Mouse (Mus musculus) lung, embryonic 15.5 days (tissue): ENCODE results near the gene Tdp2. TPM values are rescaled to one million over a fixed set of nuclear protein-coding genes. Genes with fewer than 3 reads are reported as not detected.

ENCODE experiments used
- ATAC-seq: fragments of 200-750 bp; cut with Nextera tagmentation; 2 replicates; pipeline ENCODE4 v1.8.0; 2017; ENCODE audit warnings: moderate number of reproducible peaks, borderline replicate concordance; ENCODE audit not compliant: low FRiP score, low TSS enrichment; ENCODE audit errors: extremely low read depth
- H3K27ac ChIP-seq: fragments of 300-500 bp; sonication (generic); 2 replicates; pipeline ENCODE4 v1.5.1; 2015; ENCODE audit warnings: moderate library complexity, mild to moderate bottlenecking, inconsistent platforms
- H3K27me3 ChIP-seq: fragments of 300-500 bp; sonication (generic); 2 replicates; pipeline ENCODE4 v1.6.1; 2015; ENCODE audit warnings: inconsistent platforms
- H3K36me3 ChIP-seq: fragments of 300-500 bp; sonication (generic); 2 replicates; pipeline ENCODE4 v1.6.1; 2015; ENCODE audit warnings: inconsistent platforms
- H3K4me1 ChIP-seq: fragments of 300-500 bp; sonication (generic); 2 replicates; pipeline ENCODE4 v1.6.1; 2015; ENCODE audit warnings: inconsistent platforms
- H3K4me2 ChIP-seq: fragments of 300-500 bp; sonication (generic); 2 replicates; pipeline ENCODE4 v1.6.1; 2015; ENCODE audit warnings: inconsistent platforms, mild to moderate bottlenecking, moderate library complexity
- H3K4me3 ChIP-seq: fragments of 300-500 bp; sonication (generic); 2 replicates; pipeline ENCODE4 v1.5.1; 2015; ENCODE audit warnings: mild to moderate bottlenecking, inconsistent platforms
- H3K9ac ChIP-seq: fragments of 300-500 bp; sonication (generic); 2 replicates; pipeline ENCODE4 v1.6.1; 2015; ENCODE audit warnings: inconsistent platforms
- H3K9me3 ChIP-seq: fragments of 300-500 bp; sonication (generic); 2 replicates; pipeline ENCODE4 v1.6.1; 2016; ENCODE audit warnings: inconsistent platforms
- WGBS: fragments of 180-500 bp; shearing (Covaris S2); methylation state at CpG from one replicate; pipeline ENCODE4 v1.1.7; 2015; 5-methylcytosine and 5-hydroxymethylcytosine counted together
- polyA plus RNA-seq: library from polyadenylated mRNA; unstranded; fragments of >200 nt; fragmentation: Nextera tagmentation; extraction: Ambion mirVana; gene quantifications from 2 replicates; pipeline ENCODE4 v1.2.1, GENCODE M21; 2015

Gene Tdp2
- polyA plus RNA-seq, 1 experiment from 2014 or later, result 57.6 TPM

DNA sequence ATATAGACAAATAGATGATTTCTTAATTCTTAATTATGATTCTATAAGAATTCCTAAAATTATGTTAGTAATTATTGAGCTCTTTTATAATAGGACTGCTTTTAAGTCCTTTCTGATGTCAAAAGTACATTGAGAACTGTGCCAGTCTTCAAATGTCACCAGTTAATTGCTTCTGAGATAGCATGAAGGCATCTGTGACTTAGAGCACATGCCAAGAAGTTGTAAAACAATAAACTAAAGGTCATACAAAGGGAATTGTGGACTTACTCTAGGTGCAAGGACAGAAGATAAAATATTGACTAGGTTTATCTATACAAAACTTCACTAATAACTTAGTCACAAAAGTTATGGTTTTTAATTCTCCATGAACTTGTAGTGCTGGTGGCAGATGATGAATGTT, 27.6 kb downstream of the Tdp2 start:
- ATAC-seq, result no peak

GRCm38 (mm10) chr13:24861084-24861483, 29.6 kb downstream of the Tdp2 start:
- Histone ChIP-seq H3K9me3 (no peaks in the 10 kb centered on the region), H3K4me3 (no peak overlapping the region), H3K4me1 (peaks cover 5% of the 10 kb centered on the region; the same call in 1 of the 2 replicates), H3K4me2 (no peak overlapping the region), H3K27me3 (no peaks in the 10 kb centered on the region), H3K27ac (no peak overlapping the region), H3K36me3 (no peaks in the 10 kb centered on the region), H3K9ac (no peak overlapping the region)
- 64% methylated on average over 12 of the region's 12 CpGs for WGBS
- no peak for ATAC-seq

More for the DNA sequence above, 27.6 kb downstream of the Tdp2 start:
- H3K9me3 ChIP-seq, result no peaks in the 10 kb centered on the region
- no peak overlapping the region for H3K4me3 ChIP-seq
- H3K27ac ChIP-seq, result no peak overlapping the region
- H3K4me2 ChIP-seq, result no peak overlapping the region
- H3K27me3 ChIP-seq, result no peaks in the 10 kb centered on the region
- H3K36me3 ChIP-seq, result no peaks in the 10 kb centered on the region
- peaks cover 5% of the 10 kb centered on the region; the same call in 1 of the 2 replicates for H3K4me1 ChIP-seq
- no peak overlapping the region for H3K9ac ChIP-seq

GRCm38 (mm10) chr13:24862021-24862420, 30.5 kb downstream of the Tdp2 start:
- Histone ChIP-seq H3K9me3 (no peaks in the 10 kb centered on the region), H3K4me2 (no peak overlapping the region)
- 35% methylated on average over 7 of the region's 7 CpGs for WGBS

GRCm38 (mm10) chr13:24862520-24862919, 31.0 kb downstream of the Tdp2 start:
- Histone ChIP-seq H3K9ac (no peak overlapping the region), H3K27me3 (no peaks in the 10 kb centered on the region), H3K36me3 (no peaks in the 10 kb centered on the region), H3K4me1 (peaks cover 9% of the 10 kb centered on the region; the same call in 1 of the 2 replicates), H3K27ac (no peak overlapping the region), H3K4me3 (no peak overlapping the region), H3K4me2 (no peak overlapping the region), H3K9me3 (no peaks in the 10 kb centered on the region)
- WGBS, result 55% methylated on average over 7 of the region's 7 CpGs
- no peak for ATAC-seq

More at GRCm38 (mm10) chr13:24862021-24862420, 30.5 kb downstream of the Tdp2 start:
- Histone ChIP-seq H3K27ac (no peak overlapping the region), H3K4me3 (no peak overlapping the region), H3K9ac (no peak overlapping the region), H3K27me3 (no peaks in the 10 kb centered on the region), H3K36me3 (no peaks in the 10 kb centered on the region), H3K4me1 (peaks cover 9% of the 10 kb centered on the region; the same call in 1 of the 2 replicates)
- ATAC-seq, result no peak

GRCm38 (mm10) chr13:24866430-24867402, 35.2 kb downstream of the Tdp2 start:
- Histone ChIP-seq H3K27me3 (no peaks in the 10 kb centered on the region), H3K4me1 (peaks cover 7% of the 10 kb centered on the region; the same call in 1 of the 2 replicates), H3K9me3 (no peaks in the 10 kb centered on the region), H3K4me2 (no peak overlapping the region), H3K4me3 (no peak overlapping the region), H3K9ac (no peak overlapping the region), H3K36me3 (no peaks in the 10 kb centered on the region), H3K27ac (no peak overlapping the region)
- WGBS, result 42% methylated on average over 9 of the region's 9 CpGs
- no peak for ATAC-seq

DNA sequence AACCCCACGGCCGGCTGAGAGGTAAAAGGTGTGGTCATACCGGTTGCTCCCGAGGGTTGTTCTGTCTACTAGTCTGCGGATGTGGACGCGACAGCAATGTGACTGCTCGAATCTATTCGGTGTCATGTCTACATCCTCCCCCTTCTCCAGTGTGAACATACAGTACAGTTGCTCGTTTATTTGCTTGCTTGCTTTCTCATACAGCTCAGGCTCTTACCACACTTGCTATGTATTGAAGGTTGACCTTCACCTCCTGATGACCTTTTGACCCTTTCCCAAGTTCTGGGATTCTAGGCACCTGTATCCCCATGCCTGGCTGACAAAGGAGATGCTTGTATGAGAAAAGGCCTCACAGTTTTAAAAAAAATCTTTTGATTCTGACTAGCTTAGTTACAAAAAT, 36.3 kb downstream of the Tdp2 start:
- 80% methylated on average over 10 of the region's 10 CpGs for WGBS
- Histone ChIP-seq H3K4me1 (0 out of 2 replicates have a peak, but pooled peaks cover 4% of the 10 kb centered on the region), H3K27ac (no peak overlapping the region), H3K4me2 (no peak overlapping the region), H3K4me3 (no peak overlapping the region), H3K9me3 (no peaks in the 10 kb centered on the region), H3K36me3 (no peaks in the 10 kb centered on the region), H3K27me3 (no peaks in the 10 kb centered on the region), H3K9ac (no peak overlapping the region)
- no peak for ATAC-seq

- no peak overlapping the region for H3K9ac ChIP-seq
- ATAC-seq, result no peak
- H3K4me3 ChIP-seq, result no peak overlapping the region
- H3K4me2 ChIP-seq, result no peak overlapping the region
- no peaks in the 10 kb centered on the region for H3K27me3 ChIP-seq
- no peaks in the 10 kb centered on the region for H3K9me3 ChIP-seq
- WGBS, result 76% methylated on average over 7 of the region's 7 CpGs
- 0 out of 2 replicates have a peak, but pooled peaks cover 4% of the 10 kb centered on the region for H3K4me1 ChIP-seq
- no peaks in the 10 kb centered on the region for H3K36me3 ChIP-seq
- H3K27ac ChIP-seq, result no peak overlapping the region
Observed at GRCm38 (mm10) chr13:24868233-24868632, 36.8 kb downstream of the Tdp2 start.

GRCm38 (mm10) chr13:24879359-24880040, 48.0 kb downstream of the Tdp2 start:
- Histone ChIP-seq H3K4me1 (no peaks in the 10 kb centered on the region), H3K4me3 (no peak overlapping the region), H3K36me3 (no peaks in the 10 kb centered on the region), H3K27ac (no peak overlapping the region), H3K9ac (no peak overlapping the region), H3K9me3 (no peaks in the 10 kb centered on the region), H3K27me3 (no peaks in the 10 kb centered on the region), H3K4me2 (no peak overlapping the region)
- no peak for ATAC-seq
- WGBS, result 73% methylated on average over 15 of the region's 15 CpGs

DNA sequence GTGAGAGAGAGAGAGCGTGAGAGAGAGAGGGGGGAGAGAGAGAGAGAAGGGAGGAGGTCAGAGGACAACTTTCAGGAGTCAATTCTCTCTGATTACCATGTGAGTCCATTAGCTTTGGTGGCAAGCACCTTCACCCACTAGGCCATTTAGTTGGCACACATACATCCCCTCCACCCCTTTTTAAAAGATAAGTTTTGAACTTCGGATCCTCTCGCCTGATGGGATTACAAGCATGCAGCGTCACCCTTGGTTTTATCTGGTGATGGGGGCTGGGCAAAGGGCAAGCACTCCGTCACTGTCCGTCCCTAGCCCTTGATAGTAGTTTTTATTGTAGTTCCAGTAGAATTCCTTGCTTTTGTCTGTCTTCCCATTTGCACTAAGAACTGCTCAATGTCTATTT, 48.7 kb downstream of the Tdp2 start:
- WGBS, result 57% methylated on average over 6 of the region's 6 CpGs

GRCm38 (mm10) chr13:24880704-24881103, 49.2 kb downstream of the Tdp2 start:
- WGBS, result 90% methylated on average over 5 of the region's 5 CpGs
- Histone ChIP-seq H3K9me3 (no peaks in the 10 kb centered on the region), H3K36me3 (no peaks in the 10 kb centered on the region), H3K4me3 (no peak overlapping the region), H3K27me3 (no peaks in the 10 kb centered on the region), H3K9ac (no peak overlapping the region), H3K4me1 (no peaks in the 10 kb centered on the region), H3K4me2 (no peak overlapping the region), H3K27ac (no peak overlapping the region)
- ATAC-seq, result no peak

More for the DNA sequence above, 48.7 kb downstream of the Tdp2 start:
- H3K36me3 ChIP-seq, result no peaks in the 10 kb centered on the region
- no peak overlapping the region for H3K27ac ChIP-seq
- no peak for ATAC-seq
- no peaks in the 10 kb centered on the region for H3K9me3 ChIP-seq
- H3K27me3 ChIP-seq, result no peaks in the 10 kb centered on the region
- no peak overlapping the region for H3K4me3 ChIP-seq
- no peak overlapping the region for H3K9ac ChIP-seq
- no peaks in the 10 kb centered on the region for H3K4me1 ChIP-seq
- no peak overlapping the region for H3K4me2 ChIP-seq

- 93% methylated on average over 6 of the region's 6 CpGs for WGBS
- Histone ChIP-seq H3K27me3 (no peaks in the 10 kb centered on the region), H3K27ac (no peak overlapping the region), H3K4me2 (no peak overlapping the region), H3K9me3 (no peaks in the 10 kb centered on the region), H3K4me3 (no peak overlapping the region), H3K9ac (no peak overlapping the region), H3K36me3 (no peaks in the 10 kb centered on the region), H3K4me1 (no peaks in the 10 kb centered on the region)
- no peak for ATAC-seq
Observed at GRCm38 (mm10) chr13:24882411-24882810, 50.9 kb downstream of the Tdp2 start.

GRCm38 (mm10) chr13:24889554-24889953, 58.1 kb downstream of the Tdp2 start:
- 26% methylated on average over 1 of the region's 1 CpGs for WGBS
- H3K4me3 ChIP-seq, result no peak overlapping the region
- H3K9me3 ChIP-seq, result no peaks in the 10 kb centered on the region
- no peak overlapping the region for H3K27ac ChIP-seq
- ATAC-seq, result no peak
- H3K36me3 ChIP-seq, result no peaks in the 10 kb centered on the region
- no peaks in the 10 kb centered on the region for H3K4me1 ChIP-seq
- no peak overlapping the region for H3K9ac ChIP-seq
- H3K27me3 ChIP-seq, result no peaks in the 10 kb centered on the region
- H3K4me2 ChIP-seq, result no peak overlapping the region
